Mouse (Mus musculus) gastrocnemius, postnatal 25 days (tissue): Measurements from ENCODE around the gene Gimd1. TPM values are rescaled to one million over a fixed set of nuclear protein-coding genes. Genes with fewer than 3 reads are reported as not detected.

Source experiments
- total RNA-seq, 2 experiments: library from RNA; stranded (reverse); gene quantifications; 1 replicate in 1 of 2; 2 replicates in 1 of 2; pipeline ENCODE4 v1.2.3; 2021

Gimd1 gene
- total RNA-seq, 2 experiments from 2014 or later: not detected

Other genes starting within 250 kb of the Gimd1 start
- gene Tbck, start 54.3 kb downstream of the Gimd1 start, total RNA-seq: 1 to 10 TPM; 8.2 to 8.9 TPM
- gene Aimp1, start 54.5 kb downstream of the Gimd1 start, total RNA-seq: 10 to 100 TPM; 75.5 to 77.7 TPM